Mouse (Mus musculus) gonadal fat pad, adult 2 months (tissue): ENCODE results near the gene Fbxo11. TPM values are rescaled to one million over a fixed set of nuclear protein-coding genes. Genes with fewer than 3 reads are reported as not detected.
"Not testable (repeated sequence)": the region's sequence is repeated elsewhere in the genome, so short reads cannot be mapped to it uniquely, and the experiment has no call there.

ENCODE experiments used
- DNase-seq: peaks from one replicate; pipeline ENCODE4 v3.0.0-alpha.2; 2012; ENCODE audit warnings: low read depth
- polyA plus RNA-seq: library from polyadenylated mRNA; depleted of rRNA; stranded (reverse); fragments of >200 nt; gene quantifications from 2 replicates; pipeline ENCODE4 v1.2.3, GENCODE M21; 2012

The Fbxo11 gene
- polyA plus RNA-seq, 1 experiment: 16.2 TPM

GRCm38 (mm10) chr17:88014456-88014855, 50.6 kb downstream of the Fbxo11 start:
- DNase-seq: no peak

- DNase-seq: no peak
Measured at GRCm38 (mm10) chr17:88006956-88007355, 58.1 kb downstream of the Fbxo11 start.

- DNase-seq: no peak
Measured at GRCm38 (mm10) chr17:88004892-88005291, 60.2 kb downstream of the Fbxo11 start.

DNA sequence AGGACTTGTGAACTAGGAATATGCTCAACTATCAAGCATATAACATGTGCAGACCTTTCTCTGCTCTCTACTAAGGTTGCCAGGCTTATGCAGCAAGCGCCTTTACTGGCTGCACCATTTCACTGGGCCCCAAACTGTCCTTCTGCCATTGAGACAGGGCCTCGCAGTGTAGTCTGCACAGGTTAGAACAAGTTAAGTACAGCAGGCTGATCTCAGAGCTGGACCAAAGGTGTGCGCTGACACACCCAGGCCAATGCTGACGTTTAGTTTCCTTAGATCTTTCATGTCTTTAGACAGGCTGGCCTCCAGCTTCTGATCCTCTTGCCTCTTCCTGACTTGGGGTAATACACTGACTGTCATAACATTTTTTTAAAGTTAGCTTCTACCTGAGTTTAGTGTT, 67.3 kb downstream of the Fbxo11 start:
- no peak for DNase-seq

- DNase-seq: no peak
Measured at GRCm38 (mm10) chr17:87993338-87993737, 71.8 kb downstream of the Fbxo11 start.

DNA sequence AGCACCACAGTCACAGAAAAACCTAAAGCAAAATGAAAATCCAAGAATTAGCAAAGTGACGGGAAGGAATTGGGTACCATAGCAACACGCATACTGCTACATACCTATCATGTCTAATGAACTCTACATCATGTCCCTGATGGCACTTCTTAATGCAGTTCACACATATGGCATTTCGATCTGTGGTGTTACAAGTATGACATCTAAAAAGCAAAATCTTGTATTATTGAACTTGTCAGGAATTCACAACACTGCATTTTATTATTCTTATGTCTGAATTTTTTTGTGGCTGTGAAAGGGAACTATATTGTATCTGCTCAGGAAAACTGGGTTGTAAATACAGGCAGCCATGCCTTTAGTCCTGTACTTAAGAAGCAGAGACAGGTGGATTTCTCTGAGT, 72.9 kb downstream of the Fbxo11 start:
- DNase-seq: no peak

DNA sequence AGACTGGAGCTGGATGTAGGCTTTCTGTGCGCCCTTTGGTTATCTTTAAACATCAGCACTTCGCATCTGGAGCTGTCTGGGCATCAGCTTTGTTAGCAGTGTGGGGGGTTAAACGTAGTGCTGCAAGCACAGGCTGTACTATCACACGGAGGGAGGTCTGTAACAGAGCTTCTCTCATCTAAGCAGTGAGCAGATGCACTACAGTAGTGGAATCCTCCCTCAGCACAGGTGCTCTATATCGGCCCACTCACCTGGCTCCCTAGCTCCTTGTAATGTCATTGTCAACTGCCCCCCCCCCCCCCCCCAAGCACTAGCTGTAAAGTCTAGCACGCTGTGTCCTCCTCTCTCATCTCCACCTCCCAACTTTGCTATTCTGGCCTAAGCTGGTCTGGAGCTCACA, 77.6 kb downstream of the Fbxo11 start:
- DNase-seq: no peak

- no peak for DNase-seq
Measured at GRCm38 (mm10) chr17:87985916-87986315, 79.2 kb downstream of the Fbxo11 start.

DNA sequence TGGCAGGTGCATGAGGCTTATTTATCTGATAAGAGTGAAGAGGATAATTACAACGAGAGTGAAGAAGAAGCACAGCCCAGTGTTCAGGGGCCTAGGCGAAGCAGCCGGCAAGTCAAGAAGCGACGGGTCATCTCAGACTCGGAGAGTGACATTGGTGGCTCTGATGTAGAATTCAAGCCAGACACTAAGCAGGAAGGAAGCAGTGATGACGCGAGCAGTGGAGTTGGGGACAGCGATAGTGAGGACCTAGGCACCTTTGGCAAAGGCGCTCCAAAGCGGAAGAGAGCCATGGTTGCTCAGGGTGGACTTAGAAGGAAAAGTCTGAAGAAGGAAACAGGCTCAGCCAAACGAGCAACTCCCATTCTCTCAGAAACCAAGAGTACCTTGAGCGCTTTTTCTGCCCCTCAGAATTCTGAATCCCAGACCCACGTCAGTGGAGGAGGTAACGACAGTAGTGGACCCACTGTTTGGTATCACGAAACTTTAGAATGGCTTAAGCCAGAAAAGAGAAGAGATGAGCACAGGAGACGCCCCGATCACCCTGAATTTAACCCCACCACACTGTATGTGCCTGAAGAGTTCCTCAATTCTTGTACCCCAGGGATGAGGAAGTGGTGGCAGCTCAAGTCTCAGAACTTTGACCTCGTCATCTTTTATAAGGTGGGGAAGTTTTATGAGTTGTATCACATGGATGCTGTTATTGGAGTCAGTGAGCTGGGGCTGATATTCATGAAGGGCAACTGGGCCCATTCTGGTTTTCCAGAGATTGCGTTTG, 80.5 kb downstream of the Fbxo11 start:
- DNase-seq: no peak

GRCm38 (mm10) chr17:87983313-87983712, 81.8 kb downstream of the Fbxo11 start:
- no peak for DNase-seq

- DNase-seq: no peak
Measured at GRCm38 (mm10) chr17:87982112-87982511, 83.0 kb downstream of the Fbxo11 start.

DNA sequence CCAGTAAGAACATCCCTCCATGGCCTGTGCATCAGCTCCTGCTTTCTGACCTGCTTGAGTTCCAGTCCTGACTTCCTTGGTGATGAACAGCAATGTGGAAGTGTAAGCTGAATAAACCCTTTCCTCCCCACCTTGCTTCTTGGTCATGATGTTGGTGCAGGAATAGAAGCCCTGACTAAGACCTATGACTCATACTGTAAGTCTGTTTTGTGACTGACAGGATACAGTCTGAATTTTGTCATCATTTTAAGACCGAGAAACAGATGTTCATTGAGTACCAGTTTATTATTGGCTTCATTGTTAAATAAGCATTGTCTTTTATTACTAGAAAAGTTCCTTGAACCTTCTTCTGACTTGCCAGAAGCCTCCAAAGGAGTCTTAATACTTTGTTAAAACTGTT, 85.4 kb downstream of the Fbxo11 start:
- not testable (repeated sequence) for DNase-seq

DNA sequence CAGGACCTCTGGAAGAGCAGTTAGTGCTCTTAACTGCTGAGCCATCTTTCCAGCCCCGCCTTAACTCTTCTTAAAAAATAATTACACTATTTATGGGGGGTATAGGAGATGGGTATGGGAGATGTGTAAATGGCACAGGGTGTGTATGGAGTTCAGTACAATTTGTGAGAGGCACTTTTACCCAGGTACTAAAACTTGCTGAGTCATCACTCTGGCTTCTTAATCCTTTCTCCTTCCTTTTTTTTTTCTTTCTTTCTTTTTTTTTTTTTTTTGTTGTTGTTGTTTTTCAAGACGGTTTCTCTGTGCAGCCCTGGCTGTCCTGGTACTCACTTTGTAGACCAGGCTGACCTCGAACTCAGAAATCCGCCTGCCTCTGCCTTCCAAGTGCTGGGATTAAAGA, 88.2 kb downstream of the Fbxo11 start:
- not testable (repeated sequence) for DNase-seq

- no peak for DNase-seq
Measured at GRCm38 (mm10) chr17:87976154-87976806, 88.8 kb downstream of the Fbxo11 start.

- no peak for DNase-seq
Measured at GRCm38 (mm10) chr17:87975229-87975853, 89.8 kb downstream of the Fbxo11 start.

DNA sequence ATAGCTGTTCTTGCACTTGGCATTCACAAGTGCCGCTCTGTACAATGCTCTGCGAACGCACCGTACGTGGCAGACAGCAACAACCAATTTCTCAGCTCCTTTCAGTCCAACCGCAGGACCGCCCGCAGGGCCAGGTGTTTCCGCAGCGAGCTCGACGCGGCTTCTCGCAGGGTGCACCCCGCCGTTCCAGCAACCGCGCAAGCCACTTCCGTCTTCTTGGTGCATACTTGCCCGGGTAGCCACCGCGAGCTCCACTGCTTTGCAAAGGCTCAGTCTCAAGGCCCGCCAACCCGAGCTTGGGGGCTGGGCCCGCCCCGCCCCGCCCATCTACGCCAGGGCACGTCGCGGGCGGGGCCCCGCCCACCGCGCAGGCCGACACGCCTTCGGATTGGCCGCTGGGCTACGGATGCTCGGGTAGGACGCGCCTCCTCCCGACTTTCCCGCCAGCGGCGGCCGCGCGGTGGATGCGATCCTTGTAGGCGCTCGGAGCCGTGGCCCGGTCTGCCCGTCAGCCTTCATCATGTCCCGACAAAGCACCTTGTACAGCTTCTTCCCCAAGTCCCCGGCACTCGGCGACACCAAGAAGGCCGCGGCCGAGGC, 90.4 kb downstream of the Fbxo11 start, which contains the start of gene Msh6:
Gene Msh6, plus strand, starts transcription at position 434 of the 600 bp plus-strand sequence.
- DNase-seq: no peak

GRCm38 (mm10) chr17:87973261-87974167, 91.6 kb downstream of the Fbxo11 start:
- DNase-seq: no peak

DNA sequence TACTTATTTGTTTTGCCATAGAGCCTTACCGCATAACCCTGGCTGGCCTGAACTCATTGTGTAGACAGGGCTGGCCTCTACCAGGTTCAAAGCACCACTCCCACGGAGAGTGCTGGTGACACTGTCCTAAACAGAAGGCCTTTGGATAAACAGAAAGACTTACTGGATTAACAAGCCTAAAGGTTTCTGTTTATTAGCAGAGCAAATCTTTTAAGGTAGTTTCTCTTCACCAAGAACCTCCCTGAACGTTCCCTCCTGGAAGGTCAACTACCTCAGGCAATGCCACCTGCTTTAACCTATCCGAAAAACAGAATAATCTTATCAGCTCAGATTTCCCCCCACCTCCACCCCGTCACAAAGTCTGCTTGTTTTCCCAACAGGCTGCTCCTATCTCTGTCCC, 92.2 kb downstream of the Fbxo11 start:
- no peak for DNase-seq

GRCm38 (mm10) chr17:87971696-87972591, 93.1 kb downstream of the Fbxo11 start:
- not testable (repeated sequence) for DNase-seq

DNA sequence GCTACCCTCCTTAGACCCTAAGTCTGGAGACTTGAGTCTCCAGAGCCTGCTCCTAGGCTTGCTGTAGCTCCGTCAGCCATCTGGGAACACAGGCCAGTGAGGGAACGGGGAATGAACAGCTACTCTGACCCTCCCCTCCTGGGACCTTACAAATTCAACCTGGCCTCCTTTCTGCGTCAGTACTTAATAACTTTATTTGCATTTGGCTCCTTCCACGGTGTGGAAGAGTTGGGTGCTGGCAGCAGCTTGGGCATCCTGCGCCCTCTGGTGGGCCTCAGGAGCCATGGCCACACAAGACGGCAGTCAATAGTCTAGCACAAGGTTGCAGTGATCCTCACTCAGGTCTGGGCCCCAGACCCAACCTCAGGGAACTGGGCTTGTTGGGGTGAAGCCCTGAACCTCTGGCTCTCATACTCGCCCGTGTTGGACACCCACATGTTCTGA, 96.6 kb downstream of the Fbxo11 start:
- not testable (repeated sequence) for DNase-seq
